17 mouse cellular contexts compared by ENCODE assay signal in genomic region chr2:68254756-68255155, GRCm38 (mm10).
"Had no signal": no experiment of that assay in that cellular context is flagged by ENCODE, and none has a peak within 500 bp of the region (broad histone marks: within the 10 kb centered on the region; RNA-seq: fewer than 3 reads in every experiment).

No protein-coding gene starts in this region.

- H3K4me2 ChIP-seq: neural tube, embryonic 12.5 days; neural tube, embryonic 13.5 days; neural tube, embryonic 15.5 days; stomach, embryonic 15.5 days had no signal

- H3K4me3 ChIP-seq: neural tube, embryonic 12.5 days; neural tube, embryonic 13.5 days; neural tube, embryonic 15.5 days; stomach, embryonic 15.5 days had no signal

- H3K4me1 ChIP-seq: stomach, embryonic 15.5 days had no signal

- DNase-seq: retina, postnatal 1 day; right cerebral cortex, adult 18-20 months; right cerebral cortex, postnatal 14 days; right cerebral cortex, postnatal 25 days; right cerebral cortex, postnatal 4 days; spleen, adult 18-20 months; thymus, adult 18-20 months; thymus, adult 2 months; thymus, postnatal 14 days; thymus, postnatal 25 days; thymus, postnatal 36 days; thymus, postnatal 4 days had no signal

- H3K27ac ChIP-seq: neural tube, embryonic 12.5 days; neural tube, embryonic 13.5 days; neural tube, embryonic 15.5 days; stomach, embryonic 15.5 days; stomach, postnatal 0 days had no signal

- H3K27me3 ChIP-seq: neural tube, embryonic 12.5 days; neural tube, embryonic 13.5 days; neural tube, embryonic 15.5 days; stomach, embryonic 15.5 days had no signal

- H3K36me3 ChIP-seq: neural tube, embryonic 12.5 days; neural tube, embryonic 13.5 days; neural tube, embryonic 15.5 days; stomach, embryonic 15.5 days had no signal

- H3K9me3 ChIP-seq: neural tube, embryonic 12.5 days; neural tube, embryonic 13.5 days; neural tube, embryonic 15.5 days; stomach, embryonic 15.5 days had no signal

- H3K9ac ChIP-seq: neural tube, embryonic 12.5 days; neural tube, embryonic 13.5 days; neural tube, embryonic 15.5 days; stomach, embryonic 15.5 days had no signal
